Mouse (Mus musculus) bone marrow, adult 2 months (tissue): ENCODE measurements at regions not wholly inside any gene's neighbourhood (a gene's known extent, or its start where the extent isn't known, plus 50 kb on each side); places are given as distances from the start of the nearest gene placed in this dataset.

Experiments used
- H3K27ac ChIP-seq: fragments of 200-500 bp; 2 replicates; pipeline ENCODE4 v1.5.1; 2012; ENCODE audit warnings: low read depth, mild to moderate bottlenecking, control low read depth, inconsistent platforms, low read length; ENCODE audit not compliant: control insufficient read depth, poor library complexity, insufficient read depth
- H3K4me1 ChIP-seq: fragments of 200-500 bp; 2 replicates; pipeline ENCODE4 v1.6.1; 2011; ENCODE audit warnings: low read length; ENCODE audit not compliant: control insufficient read depth, insufficient read depth
- H3K4me3 ChIP-seq: fragments of 200-500 bp; replicated peaks from 2 replicates; pipeline ENCODE3; 2011; ENCODE audit warnings: mild to moderate bottlenecking, low read depth, low read length, control low read depth; ENCODE audit not compliant: control insufficient read depth
- CTCF ChIP-seq: fragments of 200-500 bp; IDR thresholded peaks from 2 replicates; pipeline ENCODE4 v1.5.1; 2011; ENCODE audit warnings: low read length, control low read depth; ENCODE audit not compliant: control insufficient read depth, insufficient read depth
- POLR2A ChIP-seq: fragments of 200-500 bp; IDR thresholded peaks from 2 replicates; pipeline ENCODE4 v1.6.1; 2011; ENCODE audit warnings: low read depth, mild to moderate bottlenecking, control low read depth, low read length, borderline replicate concordance; ENCODE audit not compliant: control insufficient read depth
- WGBS: fragments of 180-500 bp; shearing (Covaris S2); methylation state at CpG from one replicate; pipeline ENCODE4 v1.1.7; 2018; 5-methylcytosine and 5-hydroxymethylcytosine counted together

DNA sequence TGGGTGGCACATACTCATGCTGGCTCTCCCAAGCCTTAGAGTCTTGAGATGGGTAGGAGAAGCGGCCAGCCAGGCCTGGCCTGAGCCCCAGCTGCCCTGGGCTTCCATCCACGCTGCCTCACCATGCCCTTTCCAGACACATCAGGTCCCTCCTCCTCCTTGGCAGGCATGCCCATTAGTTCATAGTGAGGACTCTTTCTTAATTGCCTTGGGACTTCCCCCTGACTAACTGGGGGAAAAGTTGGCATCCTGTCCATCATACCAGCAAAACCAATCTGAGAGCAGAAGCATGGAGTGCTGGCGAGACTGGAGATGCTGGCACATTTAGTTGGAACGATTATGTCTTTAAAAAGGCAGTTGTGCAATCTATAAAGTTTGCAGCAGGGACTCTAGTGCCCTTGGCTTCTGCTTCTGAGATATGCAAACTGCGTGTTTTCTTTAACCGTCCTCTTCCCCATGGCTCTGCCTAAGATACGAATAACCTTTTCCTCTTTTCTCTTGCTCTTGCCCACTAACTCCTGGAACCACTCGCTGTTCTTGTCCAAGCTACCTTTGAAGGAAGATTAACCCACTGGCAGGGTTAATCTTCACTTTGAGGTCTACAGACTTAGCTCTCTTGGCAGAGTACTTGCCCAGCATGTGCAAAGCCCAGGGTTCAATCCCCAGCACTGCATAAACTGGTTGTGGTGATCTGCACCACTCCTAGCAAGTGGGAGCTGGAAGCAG, 62.2 kb upstream of the Tle3 start:
- Histone ChIP-seq H3K4me1 (no peaks in the 10 kb centered on the region), H3K27ac (no peak overlapping the region), H3K4me3 (no peak overlapping the region)
- TF ChIP-seq POLR2A: no peak
- TF ChIP-seq CTCF: no peak
- WGBS: 34% methylated on average over 8 of the region's 8 CpGs

GRCm38 (mm10) chr9:61310574-61310973, 61.6 kb upstream of the Tle3 start:
- TF ChIP-seq POLR2A (no peak), CTCF (no peak)
- H3K4me1 ChIP-seq: no peaks in the 10 kb centered on the region
- no peak overlapping the region for H3K4me3 ChIP-seq
- 68% methylated on average over 5 of the region's 5 CpGs for WGBS
- no peak overlapping the region for H3K27ac ChIP-seq

DNA sequence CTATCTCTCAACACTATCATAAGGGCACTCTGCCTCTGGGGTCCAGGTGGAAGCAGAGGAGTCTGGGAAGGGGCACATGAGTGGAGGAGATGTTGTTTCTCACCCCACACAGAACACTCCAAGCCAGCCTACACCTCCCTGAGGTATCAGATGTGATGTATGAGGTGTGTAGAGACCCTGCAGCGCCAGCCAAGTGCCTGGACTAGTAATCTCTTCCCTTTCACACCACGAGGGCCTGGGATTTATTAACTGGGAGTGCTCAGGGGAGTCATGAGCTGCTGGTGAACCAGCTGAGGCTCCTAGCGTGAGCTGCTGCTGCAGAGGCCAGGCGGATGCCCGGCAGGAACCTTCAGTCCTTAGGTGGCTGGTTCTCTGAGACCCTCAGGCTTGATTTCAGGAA, 60.6 kb upstream of the Tle3 start:
- TF ChIP-seq CTCF: no peak
- WGBS: 80% methylated on average over 5 of the region's 5 CpGs

DNA sequence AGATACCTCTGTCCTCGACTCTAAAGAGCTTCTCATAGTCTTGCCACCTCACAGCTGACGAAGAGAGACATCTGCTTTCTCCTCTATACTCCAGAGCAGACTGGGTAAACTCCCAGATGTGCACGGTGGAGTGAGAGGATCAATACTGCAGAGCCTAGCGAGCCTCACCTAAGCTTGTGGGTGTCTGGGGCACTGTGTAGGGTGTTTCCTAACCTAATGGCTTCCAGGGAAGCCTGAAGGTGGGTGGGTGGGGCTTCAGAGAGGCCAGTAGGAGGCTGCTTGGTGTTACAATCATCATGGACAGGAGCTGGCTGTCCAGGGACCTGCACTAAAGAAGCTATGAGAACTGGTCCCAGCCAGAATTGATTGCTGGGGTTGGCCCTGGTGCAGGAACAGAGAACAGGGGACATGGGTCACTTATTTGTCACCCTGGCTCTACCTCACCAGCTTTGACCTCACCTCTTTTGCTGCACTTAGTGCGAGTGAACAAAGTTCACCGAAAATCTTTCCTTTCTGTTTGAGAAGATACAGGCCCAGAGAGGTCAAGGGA, 57.5 kb upstream of the Tle3 start:
- no peak for TF ChIP-seq POLR2A
- TF ChIP-seq CTCF: no peak
- 73% methylated on average over 6 of the region's 6 CpGs for WGBS
- Histone ChIP-seq H3K27ac (no peak overlapping the region), H3K4me3 (no peak overlapping the region), H3K4me1 (no peaks in the 10 kb centered on the region)

More for the DNA sequence above, 60.6 kb upstream of the Tle3 start:
- Histone ChIP-seq H3K4me1 (no peaks in the 10 kb centered on the region), H3K27ac (no peak overlapping the region), H3K4me3 (no peak overlapping the region)

GRCm38 (mm10) chr9:61315371-61316298, 56.5 kb upstream of the Tle3 start:
- Histone ChIP-seq H3K4me3 (no peak overlapping the region), H3K27ac (no peak overlapping the region), H3K4me1 (no peaks in the 10 kb centered on the region)
- TF ChIP-seq CTCF (no peak), POLR2A (no peak)
- WGBS: 70% methylated on average over 17 of the region's 17 CpGs

DNA sequence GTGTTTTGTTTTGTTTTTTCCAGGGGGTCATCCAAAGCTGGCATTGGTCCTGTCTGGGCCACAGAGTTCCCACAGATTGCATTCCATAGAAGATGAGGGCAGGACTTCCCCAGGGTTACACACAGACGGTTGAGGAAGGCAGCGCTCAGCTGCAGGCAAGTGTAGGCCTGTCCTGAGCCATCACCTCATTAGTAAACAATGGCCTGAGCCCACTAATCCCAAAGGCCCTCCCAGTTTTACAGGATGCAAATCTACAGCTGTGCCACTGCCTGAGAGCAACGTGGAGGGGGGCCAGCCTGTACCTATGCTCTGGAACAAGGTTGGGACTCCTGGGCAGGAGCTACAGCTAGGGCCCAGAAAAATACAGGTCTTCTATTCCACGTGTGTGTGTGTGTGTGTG, 55.7 kb upstream of the Tle3 start:
- 69% methylated on average over 4 of the region's 4 CpGs for WGBS
- Histone ChIP-seq H3K4me1 (no peaks in the 10 kb centered on the region), H3K27ac (no peak overlapping the region), H3K4me3 (no peak overlapping the region)
- TF ChIP-seq POLR2A: no peak

DNA sequence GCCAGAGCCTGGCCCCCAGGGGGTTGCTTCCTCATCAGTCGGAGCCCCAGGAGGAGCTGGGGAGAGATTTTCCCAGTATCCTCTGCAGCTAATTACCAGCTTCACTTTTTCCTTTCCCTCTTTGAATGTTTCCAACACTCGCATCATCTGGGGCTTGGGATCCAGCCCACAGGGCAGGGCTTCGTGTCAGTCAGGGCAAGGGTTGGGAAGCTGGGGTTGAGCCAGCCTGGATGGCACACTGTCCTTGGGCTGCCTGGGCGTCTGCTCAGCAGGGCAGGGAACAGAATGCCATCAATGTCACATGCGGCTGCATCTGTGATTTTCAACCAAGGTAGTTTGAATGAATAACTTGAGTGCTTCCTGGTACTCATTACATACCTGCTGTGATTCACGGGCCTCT, 52.4 kb upstream of the Tle3 start:
- Histone ChIP-seq H3K27ac (no peak overlapping the region), H3K4me3 (no peak overlapping the region), H3K4me1 (no peaks in the 10 kb centered on the region)
- 77% methylated on average over 6 of the region's 6 CpGs for WGBS
- TF ChIP-seq CTCF (no peak), POLR2A (no peak)

- Histone ChIP-seq H3K4me3 (no peak overlapping the region), H3K4me1 (no peaks in the 10 kb centered on the region), H3K27ac (no peak overlapping the region)
- WGBS: 39% methylated on average over 1 of the region's 1 CpGs
- TF ChIP-seq CTCF: no peak
- no peak for TF ChIP-seq POLR2A
These were observed 50.9 kb upstream of the Tle3 start for GRCm38 (mm10) chr9:61321314-61321713.
